Mouse (Mus musculus) forelimb bud, embryonic 11.5 days (tissue): Measurements from ENCODE around the gene Fbxl5.

Source experiments
- DNase-seq: peaks from one replicate; pipeline ENCODE4 v3.0.0-alpha.2; 2012; ENCODE audit warnings: low read depth, low spot score

Gene Fbxl5

DNA sequence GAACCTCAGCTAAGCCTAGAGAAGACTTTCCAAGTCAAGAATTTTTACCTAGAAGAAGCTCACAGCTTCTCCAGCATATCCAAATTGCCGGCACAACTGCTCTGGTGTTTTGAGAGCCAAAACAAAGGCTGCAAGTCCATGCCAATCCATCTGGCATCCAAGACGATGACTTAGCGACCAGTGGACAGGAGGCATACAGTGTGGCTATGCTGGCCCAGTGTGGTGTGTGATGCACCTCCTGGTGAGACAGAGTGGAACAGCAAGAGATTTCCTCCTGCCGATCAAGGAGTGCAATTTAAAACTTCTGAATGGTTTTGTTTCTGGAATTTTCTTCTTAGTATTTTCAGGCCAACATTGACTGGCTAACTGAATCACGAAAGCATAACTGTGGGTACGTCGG is 15.2 kb upstream of the Fbxl5 start:
- no peak for DNase-seq

DNA sequence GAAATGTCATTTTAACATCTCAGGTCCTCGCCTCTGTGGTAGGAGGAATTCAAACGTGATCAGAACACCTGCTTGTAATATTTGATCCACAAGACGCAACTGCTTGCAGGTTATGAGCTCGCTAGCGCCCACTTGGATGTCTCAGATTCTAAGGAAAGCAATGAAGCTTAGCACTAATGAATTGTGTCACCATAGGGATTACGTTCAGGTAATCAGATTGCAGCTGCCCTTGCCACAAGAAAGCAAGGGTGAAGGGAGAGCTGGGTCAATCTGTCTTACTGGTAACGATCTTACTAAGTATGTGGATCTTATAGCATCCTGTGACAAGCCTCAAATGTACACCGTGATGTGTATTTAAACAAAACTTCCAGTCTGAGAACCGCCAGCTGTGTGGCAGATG is 5.9 kb upstream of the Fbxl5 start:
- DNase-seq, result no peak

DNA sequence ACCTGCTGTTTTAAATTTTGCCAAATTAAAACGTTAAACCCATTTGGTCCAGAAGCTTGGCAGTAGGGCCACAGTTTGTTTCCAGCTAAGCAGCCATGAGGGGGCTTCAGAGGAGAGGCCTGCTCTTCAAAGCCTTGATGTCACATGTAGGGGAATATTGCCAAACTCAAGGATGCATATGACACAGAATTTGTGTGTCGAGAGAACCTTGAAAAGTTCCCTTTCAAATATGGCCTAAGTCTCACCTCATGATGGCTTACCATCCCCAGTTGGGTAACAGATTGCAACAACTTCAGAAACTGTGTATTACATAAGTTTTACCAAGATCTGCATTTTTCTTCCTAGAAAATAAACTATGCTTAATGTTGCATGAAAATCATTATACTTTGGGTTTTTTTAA is 5.4 kb upstream of the Fbxl5 start:
- no peak for DNase-seq

DNA sequence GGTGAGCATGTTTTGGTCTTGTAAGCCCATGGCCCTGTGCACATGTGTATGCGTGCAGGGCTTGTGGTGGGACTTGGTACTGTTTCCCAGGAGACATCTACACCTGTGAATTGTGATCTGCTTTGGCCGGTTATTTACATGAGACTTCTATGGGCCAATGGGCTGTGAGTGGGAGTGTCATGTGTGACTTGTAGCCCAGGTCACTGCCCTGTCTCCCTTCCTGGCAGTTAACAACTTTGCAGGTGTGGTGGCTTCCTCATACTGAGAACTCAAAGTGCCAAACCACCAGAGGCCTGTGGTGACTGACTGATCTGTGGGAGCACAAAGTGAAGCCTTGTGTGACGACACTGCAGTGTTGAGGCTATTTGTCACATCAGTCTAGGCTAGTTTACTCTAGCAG is 3.1 kb upstream of the Fbxl5 start:
- no peak for DNase-seq

DNA sequence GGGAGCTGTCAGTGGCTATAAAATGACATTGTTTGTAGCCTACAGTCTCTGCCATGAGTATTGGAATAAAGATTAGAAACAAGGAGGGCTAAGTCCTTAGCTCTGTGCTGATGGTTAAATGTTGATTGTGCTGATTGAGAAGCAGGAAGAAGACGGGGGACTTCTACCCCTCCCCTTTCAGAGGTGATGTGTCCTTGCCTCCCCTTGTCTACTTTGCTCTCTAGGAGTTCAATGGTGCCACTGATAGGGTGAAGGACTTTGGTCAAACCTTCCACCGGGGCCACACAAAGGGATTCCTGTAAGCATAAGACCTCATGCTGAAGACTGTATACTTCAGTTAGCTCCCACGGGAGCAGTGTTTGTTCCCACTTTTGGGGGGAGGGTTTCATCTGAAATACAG is 1.4 kb upstream of the Fbxl5 start:
- no peak for DNase-seq

DNA sequence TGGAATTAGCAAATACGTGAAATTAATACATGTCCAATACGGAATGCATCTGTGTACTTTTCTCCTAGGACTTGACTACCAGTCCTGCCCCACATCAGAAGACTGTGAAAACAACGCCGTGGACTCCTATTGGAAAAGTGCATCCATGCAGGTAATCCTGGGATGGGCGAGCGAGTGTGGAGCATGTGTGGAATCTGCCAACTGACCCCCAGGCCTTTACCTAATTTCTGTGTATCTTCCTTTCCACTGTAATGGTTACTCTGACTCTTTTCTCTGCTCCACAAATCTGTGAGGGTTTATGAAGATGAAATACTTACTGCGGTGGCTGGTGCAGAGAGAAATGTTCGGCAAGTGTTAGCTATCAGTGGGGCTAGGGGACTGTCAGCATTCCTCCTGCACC is 761 bp upstream of the Fbxl5 start:
- DNase-seq, result no peak

DNA sequence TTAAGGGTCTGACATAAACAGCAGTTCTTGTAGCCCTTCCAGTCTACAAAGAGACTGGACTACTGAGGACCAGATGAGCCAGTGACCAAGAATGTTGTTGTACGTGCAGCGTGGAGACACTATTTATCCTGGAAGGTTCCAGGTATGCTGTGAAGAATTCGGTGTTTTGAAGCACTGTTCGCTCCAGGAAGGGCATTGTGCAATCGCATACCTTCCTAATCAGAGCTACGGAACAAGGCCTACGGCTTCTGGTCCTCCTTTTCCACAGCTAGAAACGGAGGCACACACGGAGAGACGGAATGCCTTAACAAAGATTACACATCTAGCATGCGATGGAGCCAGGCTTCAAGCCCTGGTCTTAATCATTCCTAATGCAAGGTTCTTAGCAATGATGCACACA is 653 bp downstream of the Fbxl5 start:
- no peak for DNase-seq

DNA sequence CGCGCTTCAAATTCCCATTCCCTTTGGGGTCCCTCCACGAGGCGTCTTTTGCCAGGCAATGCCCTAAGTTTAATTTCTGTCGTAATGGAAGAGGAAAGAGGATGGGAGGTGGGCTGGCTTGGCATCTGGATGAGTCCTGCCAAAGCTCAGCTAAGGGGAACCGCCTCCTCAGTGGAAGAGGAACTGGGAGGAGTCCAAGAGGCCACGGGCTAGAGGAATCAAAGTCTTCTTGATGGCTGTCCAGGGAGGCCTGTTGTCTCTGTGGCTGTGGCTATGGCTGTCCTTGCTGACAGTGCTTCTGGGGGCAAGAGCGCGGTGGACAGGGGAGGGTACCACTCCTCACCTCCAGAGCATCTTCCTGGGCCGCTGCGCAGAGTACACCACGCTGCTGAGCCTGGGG is 2.7 kb downstream of the Fbxl5 start, which contains the start of gene Bst1:
Gene Bst1, plus strand, starts transcription at position 191 of the 400 bp plus-strand sequence.
- no peak for DNase-seq

DNA sequence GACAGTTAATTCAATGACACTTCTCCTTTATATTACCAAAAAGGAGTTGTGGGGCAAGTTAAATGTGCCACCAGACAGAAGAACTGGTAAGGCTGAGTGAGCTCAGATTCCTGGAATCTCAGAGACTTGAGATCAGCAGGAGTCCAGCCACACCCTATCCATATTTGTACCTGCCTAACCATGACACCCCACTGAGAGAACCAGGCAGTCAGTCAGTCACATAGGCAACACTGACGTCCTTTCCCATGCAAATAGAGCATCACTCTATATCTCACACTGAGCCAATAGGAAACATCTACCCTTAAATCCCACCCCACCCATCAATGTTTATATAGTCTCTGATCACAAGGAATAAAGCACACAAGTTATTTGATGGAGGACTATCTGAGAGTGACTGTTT is 5.7 kb downstream of the Fbxl5 start:
- no peak for DNase-seq

DNA sequence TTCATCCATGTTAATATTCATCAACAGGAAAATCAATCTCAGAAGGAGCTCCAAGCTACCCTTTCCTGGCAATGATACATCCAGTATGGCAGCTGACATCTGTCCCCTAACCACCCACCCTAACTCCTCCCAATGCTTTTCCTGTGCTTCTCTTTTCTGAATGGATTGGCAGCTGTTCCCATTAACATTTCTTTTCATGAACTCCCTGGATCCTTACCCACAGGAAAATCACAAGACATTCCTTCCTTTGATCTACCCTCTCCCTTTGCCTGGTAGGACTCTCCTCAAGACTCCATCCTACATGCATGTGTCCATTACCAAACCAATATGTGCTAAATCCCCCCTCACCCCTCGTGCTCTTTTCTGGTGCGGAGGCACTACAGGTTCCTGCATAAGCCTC is 6.9 kb downstream of the Fbxl5 start:
- no peak for DNase-seq

DNA sequence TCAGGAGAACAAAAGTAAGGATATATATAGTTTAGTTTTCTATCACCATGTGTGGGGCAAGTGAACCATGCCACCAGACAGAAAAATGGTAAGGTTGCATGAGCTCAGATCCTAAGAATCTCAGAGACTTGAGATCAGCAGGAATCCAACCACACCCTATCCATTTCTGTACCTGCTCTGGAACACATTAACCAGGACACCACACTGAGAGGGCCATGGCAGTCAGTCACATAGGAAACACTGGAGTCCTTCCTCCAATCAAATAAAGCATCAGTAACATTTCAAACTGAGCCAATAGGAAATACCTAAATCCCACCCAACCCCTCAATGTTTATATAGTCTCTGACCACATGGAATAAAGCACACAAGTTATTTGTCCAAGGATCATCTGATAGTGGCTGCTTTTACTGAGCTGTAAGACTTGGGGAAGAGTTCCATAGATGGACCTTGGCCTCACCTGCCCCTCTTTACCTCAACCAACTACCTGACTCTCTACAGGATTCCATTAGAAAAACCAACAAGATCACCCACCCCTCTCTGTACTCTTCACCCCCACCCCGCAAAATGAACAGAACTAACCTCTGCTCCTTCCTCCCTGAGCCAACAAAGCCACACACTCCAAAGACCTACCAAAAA is 10.9 kb downstream of the Fbxl5 start:
- DNase-seq, result no peak

DNA sequence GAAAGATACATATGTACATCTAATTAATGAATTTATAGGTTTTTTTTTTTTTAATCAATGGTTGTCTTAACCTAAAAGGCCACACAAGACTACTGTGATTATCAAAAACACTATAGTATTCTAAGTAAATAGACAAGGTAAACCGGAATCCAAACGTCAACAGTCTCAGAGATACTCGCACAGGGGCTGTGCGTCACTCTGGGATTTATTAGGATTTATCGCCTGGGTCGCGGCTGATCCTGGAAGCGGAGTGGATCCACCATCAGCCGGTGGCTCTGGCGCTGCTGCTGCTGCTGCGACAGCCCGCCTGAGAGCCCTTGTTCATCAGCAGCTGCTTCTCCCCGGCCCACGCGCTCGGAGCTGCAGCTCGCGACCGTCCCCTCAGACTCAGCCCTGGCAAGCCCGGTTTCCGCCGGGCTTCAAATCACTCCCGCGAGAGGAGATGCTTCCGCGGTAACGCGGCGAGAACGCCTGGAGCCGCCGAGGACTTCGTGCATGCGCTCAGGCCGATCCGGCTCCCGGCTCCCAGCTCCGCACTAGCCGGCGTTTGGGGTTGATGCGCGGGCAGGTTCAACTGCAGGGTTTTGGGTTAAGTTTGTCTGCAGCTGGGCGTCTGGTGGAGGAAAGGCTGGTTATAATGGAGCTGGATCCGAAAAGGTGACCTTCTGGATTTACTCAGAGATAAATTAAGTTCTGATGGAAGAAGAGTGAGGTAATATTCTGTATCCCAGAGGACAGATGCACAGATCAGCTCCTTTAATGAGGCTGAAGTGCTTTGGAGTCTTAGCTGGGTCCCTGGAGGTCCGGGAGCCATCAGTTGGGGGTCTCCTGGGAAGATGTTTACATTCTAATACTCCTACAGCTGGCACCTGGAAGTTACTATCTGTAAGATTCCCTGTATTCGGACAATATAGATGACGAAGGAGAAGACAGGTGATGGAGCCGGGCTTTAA is 13.4 kb downstream of the Fbxl5 start:
- peak; percentile 87 for DNase-seq

DNA sequence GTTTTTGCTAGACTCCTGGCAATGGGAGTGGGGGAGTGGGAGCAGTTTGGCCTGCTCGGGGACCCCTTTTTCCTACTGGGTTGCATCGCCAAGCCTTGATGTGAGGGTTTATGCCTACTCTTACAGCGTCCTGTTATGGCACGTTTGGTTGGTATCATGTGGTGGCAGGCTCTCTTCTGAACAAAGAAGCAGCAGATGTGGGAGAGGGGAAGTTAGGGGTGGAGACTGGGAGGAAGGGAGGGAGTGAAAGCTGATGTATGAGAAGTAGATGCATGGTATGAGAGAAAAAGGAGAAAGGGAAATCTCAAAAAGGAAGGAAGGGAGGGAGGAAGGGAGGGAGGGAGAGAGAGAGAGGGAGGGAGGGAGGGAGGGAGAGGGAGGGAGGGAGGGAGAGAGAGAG is 14.5 kb downstream of the Fbxl5 start:
- DNase-seq, result no peak

DNA sequence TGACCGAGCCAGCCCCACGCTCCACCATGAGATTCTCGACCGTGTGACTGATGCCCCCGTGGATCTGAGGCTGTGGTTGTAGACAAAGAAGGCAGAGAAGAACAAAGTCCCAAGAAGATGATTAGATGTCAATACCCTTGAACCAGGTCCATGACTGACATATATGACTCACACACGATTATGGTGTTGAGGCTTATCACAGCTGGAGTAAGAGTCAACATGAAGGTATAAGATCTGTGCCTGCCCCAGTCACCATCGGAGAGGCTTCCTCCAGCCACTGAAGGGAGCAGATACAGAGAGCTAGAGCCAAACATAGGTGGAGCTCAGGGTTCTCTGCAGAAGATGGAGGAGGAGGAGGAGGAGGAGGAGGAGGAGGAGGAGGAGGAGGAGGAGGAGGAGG is 15.1 kb downstream of the Fbxl5 start:
- DNase-seq, result no peak

DNA sequence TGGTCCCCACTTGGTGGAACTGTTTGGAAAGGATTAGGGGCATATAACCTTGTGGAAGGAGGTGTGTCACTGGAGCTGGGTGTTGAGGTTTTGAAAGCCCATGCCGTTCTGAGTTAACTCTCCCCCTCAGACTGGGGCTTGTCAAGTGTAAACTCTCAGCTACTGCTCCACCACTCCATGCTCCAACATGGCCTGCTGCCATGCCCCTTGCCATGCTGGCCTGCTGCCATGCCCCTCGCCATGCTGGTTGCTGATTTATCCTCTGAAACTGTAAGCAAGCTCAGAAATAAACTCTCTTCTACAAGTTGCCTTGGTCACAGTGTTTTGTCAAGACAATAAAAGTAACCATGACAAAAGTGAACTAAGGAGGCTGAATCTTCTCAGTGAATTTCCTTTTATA is 16.0 kb downstream of the Fbxl5 start:
- DNase-seq, result no peak

DNA sequence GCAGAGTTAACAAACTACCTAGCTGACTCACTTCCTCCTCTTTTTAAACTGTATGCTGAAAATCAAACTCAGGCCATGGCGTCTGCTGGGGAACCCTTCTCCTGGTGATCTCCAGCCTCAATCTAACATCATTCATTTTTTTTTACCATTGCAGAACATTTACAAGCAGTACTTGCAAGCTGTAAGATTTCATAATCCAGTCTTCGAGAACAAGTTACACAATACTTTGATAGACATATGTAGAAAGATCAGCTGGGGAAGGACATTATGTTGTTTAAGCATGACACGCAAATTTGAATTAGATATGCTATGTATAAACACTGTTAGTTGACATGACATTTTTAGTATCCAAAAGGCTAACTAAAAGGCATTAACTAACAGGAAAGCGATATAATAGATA is 19.6 kb downstream of the Fbxl5 start:
- no peak for DNase-seq

DNA sequence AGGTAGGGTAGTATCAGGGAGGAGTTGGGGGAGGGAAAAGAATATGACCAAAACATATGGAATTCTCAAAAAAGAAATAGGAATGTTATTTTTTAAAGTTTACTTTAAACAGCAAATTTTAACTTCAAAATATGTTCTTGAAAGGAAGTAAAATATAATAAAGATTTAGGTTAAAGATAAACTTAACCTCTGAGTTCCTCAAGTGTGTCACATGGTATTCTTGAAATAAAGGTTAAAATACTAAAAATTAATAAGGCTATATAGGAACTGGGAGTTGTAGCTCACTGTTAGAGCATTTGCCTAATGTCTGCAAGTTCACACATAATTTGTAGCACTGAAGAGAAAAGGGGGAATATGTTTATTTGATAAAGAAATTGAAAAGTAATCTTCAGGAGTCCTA is 20.2 kb downstream of the Fbxl5 start:
- DNase-seq, result no peak

DNA sequence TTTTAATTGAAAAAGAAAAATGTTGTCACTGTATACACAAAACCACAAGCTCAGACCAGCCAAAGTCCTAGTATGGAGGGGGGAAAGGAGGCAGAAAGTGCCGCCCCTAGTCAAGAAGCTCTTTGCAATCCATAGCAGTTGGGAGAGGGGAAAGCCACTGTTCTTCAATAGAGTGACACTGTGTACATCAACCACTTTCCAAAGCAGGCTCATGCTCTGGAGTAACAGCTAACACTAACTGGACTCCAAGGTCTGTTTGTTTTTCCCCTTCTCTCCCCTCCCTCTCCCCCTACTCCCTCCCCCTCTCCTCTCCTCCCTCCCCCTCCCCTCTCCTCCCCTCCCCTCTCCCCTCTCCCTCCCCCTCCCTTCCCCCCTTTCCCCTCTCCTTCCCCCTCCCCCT is 20.7 kb downstream of the Fbxl5 start:
- no peak for DNase-seq

DNA sequence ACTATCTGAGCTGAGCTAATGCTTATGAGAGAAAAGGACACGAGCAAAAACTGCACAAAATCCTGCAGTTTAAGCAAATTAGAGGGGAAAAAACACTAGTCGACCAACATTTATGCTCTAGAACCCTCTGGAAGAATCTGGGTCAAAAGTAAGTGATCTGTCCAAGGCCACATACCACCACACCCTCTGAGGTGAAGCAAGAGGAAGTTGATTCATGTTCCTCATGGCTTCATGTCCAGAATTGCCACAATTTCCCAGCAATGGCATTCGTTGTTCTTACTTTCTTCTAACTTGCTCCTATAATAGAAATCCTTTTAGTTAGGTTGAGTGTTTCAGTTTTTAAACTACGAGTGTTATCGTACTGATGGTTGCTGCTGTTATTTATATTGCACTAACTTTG is 21.9 kb downstream of the Fbxl5 start:
- no peak for DNase-seq

DNA sequence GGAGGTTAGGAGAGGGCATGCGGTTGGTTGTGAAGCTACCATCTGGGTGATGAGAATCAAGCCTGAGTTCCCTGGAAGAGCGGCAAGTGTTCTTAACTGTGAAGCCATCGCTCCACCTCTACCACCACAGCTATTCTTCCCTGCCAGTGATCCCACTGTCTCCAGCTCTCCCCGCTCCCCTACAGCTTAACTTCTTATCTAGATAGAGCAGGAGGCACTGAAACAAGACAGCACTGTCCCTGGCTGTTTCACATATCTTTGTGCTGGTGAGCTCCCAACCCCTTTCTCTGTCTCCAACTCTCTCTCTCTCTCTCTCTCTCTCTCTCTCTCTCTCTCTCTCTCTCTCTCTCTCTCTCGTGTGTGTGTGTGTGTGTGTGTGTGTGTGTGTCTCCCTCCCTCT is 29.1 kb downstream of the Fbxl5 start:
- no peak for DNase-seq

DNA sequence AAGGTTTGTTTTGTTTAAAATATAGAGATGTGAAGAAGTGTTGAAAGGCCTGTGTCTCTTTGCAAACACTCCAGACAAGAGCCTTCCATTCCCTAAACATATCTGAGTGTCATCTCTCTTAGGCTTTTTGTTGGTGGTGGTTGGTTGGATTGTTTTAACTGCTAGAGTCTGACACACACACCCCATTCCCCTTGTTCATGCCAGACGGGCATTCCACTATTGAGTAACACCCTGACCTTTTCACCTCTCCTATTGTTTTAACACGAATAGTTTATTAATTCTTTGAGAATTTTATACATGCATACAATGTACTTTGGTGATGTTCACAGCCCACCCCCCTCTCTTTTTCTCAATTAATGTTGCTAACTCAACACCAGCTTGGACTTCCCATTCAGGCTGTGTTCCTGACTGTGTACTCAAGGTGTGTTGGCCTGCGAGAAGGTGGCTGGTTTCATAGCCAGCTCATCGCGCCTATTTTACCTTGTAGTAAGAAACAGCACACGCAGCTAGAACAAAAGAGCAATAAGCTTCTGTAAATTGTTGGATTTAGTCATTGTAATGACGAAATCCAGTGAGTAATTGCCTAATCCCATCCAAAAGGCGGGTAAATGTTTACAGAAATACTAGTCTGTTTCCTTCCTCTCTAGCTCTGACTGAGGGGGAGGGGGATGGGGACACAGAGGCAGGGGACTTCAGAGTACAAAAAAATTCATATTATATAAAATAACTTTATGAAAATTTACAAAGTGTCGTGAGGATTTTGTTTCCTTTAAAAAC is 33.3 kb downstream of the Fbxl5 start:
- no peak for DNase-seq

DNA sequence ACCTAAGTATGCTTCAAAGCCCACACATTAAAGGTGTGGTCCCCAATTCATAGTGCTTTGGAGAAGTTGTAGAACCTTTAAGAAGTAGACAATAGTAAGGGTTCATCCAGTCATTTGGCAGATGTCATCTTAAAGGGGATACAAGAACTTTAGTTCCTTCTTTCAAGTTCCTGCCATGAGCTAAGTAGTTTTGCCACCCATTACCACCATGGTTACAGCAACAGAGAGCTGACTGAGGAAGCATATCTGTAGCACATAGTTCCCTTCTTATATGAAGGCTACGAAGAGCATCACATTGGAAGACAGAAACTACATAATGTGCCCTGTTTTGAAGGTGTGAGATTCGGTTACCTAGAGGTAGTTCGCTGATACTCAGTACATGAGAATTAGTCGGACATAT is 34.8 kb downstream of the Fbxl5 start:
- no peak for DNase-seq
